11 mouse cellular contexts compared by ENCODE assay signal in the genomic region with DNA sequence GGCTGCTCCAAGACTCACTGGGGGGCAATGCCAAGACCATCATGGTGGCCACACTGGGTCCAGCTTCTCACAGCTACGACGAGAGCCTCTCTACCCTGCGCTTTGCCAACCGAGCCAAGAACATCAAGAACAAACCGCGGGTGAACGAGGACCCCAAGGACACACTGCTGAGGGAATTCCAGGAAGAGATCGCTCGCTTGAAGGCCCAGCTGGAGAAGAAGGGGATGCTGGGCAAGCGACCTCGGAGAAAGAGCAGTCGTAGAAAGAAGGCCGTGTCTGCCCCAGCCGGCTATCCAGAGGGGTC. TPM values are rescaled to one million over a fixed set of nuclear protein-coding genes. Genes with fewer than 3 reads are reported as not detected.
DNase-seq lines count a peak whose midpoint lies in the region; TF ChIP-seq lines count a peak whose summit lies in the region.
"Had no signal": no experiment of that assay in that cellular context is flagged by ENCODE, and none has a peak within 500 bp of the region (broad histone marks: within the 10 kb centered on the region; RNA-seq: fewer than 3 reads in every experiment).

No protein-coding gene starts in this region.

- H3K27me3 ChIP-seq in midbrain, embryonic 10.5 days (ENCODE audit: low read depth, poor library complexity, severe bottlenecking), result peaks cover 6% of the 10 kb centered on the region; the same call in 1 of the 2 replicates

- no peak overlapping the region for H3K27ac ChIP-seq in midbrain, embryonic 10.5 days (replicated peaks)
- H3K27ac ChIP-seq in olfactory bulb, adult 2 months (ENCODE audit: insufficient read depth, low read depth, low read length), result 0 out of 2 replicates have a peak overlapping the region, but pooled peaks have one; percentile 23

- peaks cover 20% of the 10 kb centered on the region for H3K36me3 ChIP-seq in midbrain, embryonic 10.5 days
- H3K36me3 ChIP-seq: G1E had no signal

- H3K4me3 ChIP-seq in midbrain, embryonic 10.5 days, result peak overlapping the region; percentile 79
- H3K4me3 ChIP-seq in olfactory bulb, adult 2 months (ENCODE audit: insufficient read depth, low read depth, low read length), result peak overlapping the region; percentile 88

- TF ChIP-seq CTCF in olfactory bulb, adult 2 months (IDR thresholded peaks at IDR 0.05; ENCODE audit: insufficient read depth, low read depth, low read length), result no peak

- TF ChIP-seq POLR2A in olfactory bulb, adult 2 months (IDR thresholded peaks at IDR 0.05; ENCODE audit: insufficient read depth, low read depth, low read length), result no peak

- peaks cover 15% of the 10 kb centered on the region for H3K9me3 ChIP-seq in midbrain, embryonic 10.5 days (replicated peaks)

- peaks cover 69% of the 10 kb centered on the region for H3K4me1 ChIP-seq in midbrain, embryonic 10.5 days
- peaks cover 36% of the 10 kb centered on the region for H3K4me1 ChIP-seq in olfactory bulb, adult 2 months (ENCODE audit: control insufficient read depth, insufficient read depth, low read length)

- DNase-seq in adrenal gland, adult 2 months, result peak; percentile 58
- DNase-seq in adrenal gland, postnatal 10 days, result no peak
- DNase-seq in ovary, adult 18-20 months (ENCODE audit: low spot score), result peak; percentile 62
- no peak for DNase-seq in ovary, postnatal 10 days (ENCODE audit: low spot score)
- no peak for DNase-seq in midbrain, embryonic 10.5 days (ENCODE audit: low spot score)
- no peak for DNase-seq in retina, embryonic 14.5 days (ENCODE audit: low spot score)
- no peak for DNase-seq in layer of hippocampus, adult 9-11 months
- DNase-seq: kidney, postnatal 25 days; thymus, adult 18-20 months had no signal

- 97% methylated on average over 14 of the region's 14 CpGs for WGBS in midbrain, embryonic 10.5 days
- WGBS in olfactory bulb, adult 2 months, result 82% methylated on average over 14 of the region's 14 CpGs

RNA-seq across cellular contexts. Expression of a gene that starts 2.0 kb away (rescaled TPM):
- 10 to 100 TPM; 17.5 to 26.9 TPM for total RNA-seq in adrenal gland, adult 2 months (2021)
- 11.3 and 21.2 TPM in 2 replicates for polyA plus RNA-seq in adrenal gland, adult 2 months (2012; rRNA removed)
- total RNA-seq in adrenal gland, postnatal 10 days (2021), result 10 to 100 TPM; 13.2 to 18.5 TPM
- 19.9 and 28.5 TPM in 2 replicates for polyA plus RNA-seq in midbrain, embryonic 10.5 days (2016; fragmentation: Nextera tagmentation; extraction: Ambion mirVana)
- 67.4 TPM in 1 of 2 replicates, not detected in the other for polyA plus RNA-seq in olfactory bulb, adult 2 months (2012; ENCODE audit: insufficient read depth, insufficient read length, low replicate concordance, missing spikeins)

RNA-seq across cellular contexts. Expression of a gene that starts 57.1 kb away (rescaled TPM):
- 100 to 1,000 TPM; 195 to 206 TPM for total RNA-seq in adrenal gland, adult 2 months (2021)
- 60.6 and 65.6 TPM in 2 replicates for polyA plus RNA-seq in adrenal gland, adult 2 months (2012; rRNA removed)
- 100 to 1,000 TPM; 145 to 155 TPM for total RNA-seq in adrenal gland, postnatal 10 days (2021)
- 83.2 and 86.2 TPM in 2 replicates for polyA plus RNA-seq in midbrain, embryonic 10.5 days (2016; fragmentation: Nextera tagmentation; extraction: Ambion mirVana)
- polyA plus RNA-seq in olfactory bulb, adult 2 months (2012; ENCODE audit: insufficient read depth, insufficient read length, low replicate concordance, missing spikeins), result not detected in 2 replicates

RNA-seq across cellular contexts. Expression of a gene that starts 59.7 kb away (rescaled TPM):
- total RNA-seq in adrenal gland, adult 2 months (2021), result 10 to 100 TPM; 29.9 to 40.4 TPM
- 6.4 and 6.7 TPM in 2 replicates for polyA plus RNA-seq in adrenal gland, adult 2 months (2012; rRNA removed)
- total RNA-seq in adrenal gland, postnatal 10 days (2021), result 10 to 100 TPM; 31.6 to 37.7 TPM
- polyA plus RNA-seq in midbrain, embryonic 10.5 days (2016; fragmentation: Nextera tagmentation; extraction: Ambion mirVana), result 14.0 and 15.6 TPM in 2 replicates
- polyA plus RNA-seq in olfactory bulb, adult 2 months (2012; ENCODE audit: insufficient read depth, insufficient read length, low replicate concordance, missing spikeins), result not detected in 2 replicates

Comparison
In these comparisons a context has a peak if more than half of its experiments do, and no peak if none do; other contexts are left out.
1. DNase-seq: peak in adrenal gland, adult 2 months (single experiment) and ovary, adult 18-20 months (single experiment); none in adrenal gland, postnatal 10 days (single experiment), ovary, postnatal 10 days (single experiment), midbrain, embryonic 10.5 days (single experiment), retina, embryonic 14.5 days (single experiment) and layer of hippocampus, adult 9-11 months (single experiment).